Mouse (Mus musculus): ENCODE measurements around the gene Tulp3.

Gene Tulp3

DNA sequence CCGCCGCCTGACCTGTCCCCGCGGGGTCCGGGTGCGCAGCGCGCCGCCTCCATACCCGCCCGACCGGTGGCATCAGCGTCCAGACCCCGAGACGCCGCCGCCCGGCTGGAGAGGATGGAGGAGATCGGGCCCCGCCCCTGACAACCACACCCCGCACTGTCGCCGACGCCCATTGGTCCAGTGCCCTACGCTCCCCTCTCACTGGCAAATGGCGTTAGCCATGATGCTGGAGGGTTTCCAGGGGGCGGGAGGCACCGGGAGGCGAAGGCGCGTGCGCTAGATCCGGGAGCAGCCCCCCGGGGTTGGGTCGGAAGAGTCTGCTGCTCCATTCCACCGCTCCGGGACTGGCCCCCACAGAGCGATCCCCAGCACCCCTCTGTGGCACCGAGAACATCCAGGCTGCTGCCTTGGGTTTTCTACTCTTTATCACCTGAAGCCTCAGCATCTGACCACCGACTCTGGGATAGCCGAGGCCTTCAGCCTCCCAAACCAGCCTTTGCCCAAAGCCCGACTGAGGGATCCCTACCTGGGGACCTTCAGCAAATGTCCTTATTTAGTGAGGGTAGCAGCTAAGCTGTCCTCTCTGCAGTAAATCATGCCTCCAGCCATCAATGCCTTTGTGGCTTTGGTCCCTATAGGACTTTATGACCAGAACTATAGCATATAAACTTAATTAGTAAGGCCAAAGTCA lies at the start of gene Tulp3:
TSS of gene Tulp3 (minus strand) at position 126 of the 691 bp plus-strand sequence.
- CTCF ChIA-PET, result interaction anchor here in 3 of 4 experiments (0.6 to 1.3 kb wide), 3 partner anchors 8 to 49 kb away, joined by 3 to 5 read pairs (median 3); no protein-coding TSS in a partner anchor
- POLR2A ChIA-PET, result interaction anchor here in 3 of 4 experiments (0.6 to 2.2 kb wide), 19 partner anchors 9 to 155 kb away, joined by 3 to 14 read pairs (median 4); partner anchors contain the start of gene Itfg2 (in 1 of the 3)

DNA sequence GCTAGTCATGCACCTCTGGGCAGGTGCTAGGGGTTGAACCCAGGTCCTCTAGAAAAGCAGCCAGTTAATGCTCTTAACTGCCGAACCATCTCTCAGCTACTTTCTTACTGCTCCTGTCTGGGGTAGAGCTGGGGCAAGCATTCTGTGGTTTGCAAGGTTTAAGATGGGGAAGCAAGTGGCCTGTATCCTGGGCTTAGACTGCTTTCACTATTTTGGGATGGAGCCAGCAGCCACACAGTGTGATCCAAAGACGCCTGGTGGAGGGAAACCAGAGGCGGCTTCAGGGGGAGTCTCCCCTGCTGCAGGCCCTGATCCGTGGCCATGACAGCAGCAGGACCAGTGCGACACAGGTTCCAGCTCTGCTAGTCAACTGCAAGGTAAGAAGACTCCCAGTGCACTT lies 49.1 kb upstream of the Tulp3 start:
- ChIA-PET POLR2A (interaction anchor here in 3 of 4 experiments (0.5 to 2.1 kb wide), 5 partner anchors 10 to 204 kb away, joined by 3 to 7 read pairs (median 5); no protein-coding TSS in a partner anchor), CTCF (interaction anchor here in 1 of 4 experiments (1.1 kb wide), 1 partner anchor 98 kb away, joined by 17 read pairs; no protein-coding TSS in a partner anchor)

DNA sequence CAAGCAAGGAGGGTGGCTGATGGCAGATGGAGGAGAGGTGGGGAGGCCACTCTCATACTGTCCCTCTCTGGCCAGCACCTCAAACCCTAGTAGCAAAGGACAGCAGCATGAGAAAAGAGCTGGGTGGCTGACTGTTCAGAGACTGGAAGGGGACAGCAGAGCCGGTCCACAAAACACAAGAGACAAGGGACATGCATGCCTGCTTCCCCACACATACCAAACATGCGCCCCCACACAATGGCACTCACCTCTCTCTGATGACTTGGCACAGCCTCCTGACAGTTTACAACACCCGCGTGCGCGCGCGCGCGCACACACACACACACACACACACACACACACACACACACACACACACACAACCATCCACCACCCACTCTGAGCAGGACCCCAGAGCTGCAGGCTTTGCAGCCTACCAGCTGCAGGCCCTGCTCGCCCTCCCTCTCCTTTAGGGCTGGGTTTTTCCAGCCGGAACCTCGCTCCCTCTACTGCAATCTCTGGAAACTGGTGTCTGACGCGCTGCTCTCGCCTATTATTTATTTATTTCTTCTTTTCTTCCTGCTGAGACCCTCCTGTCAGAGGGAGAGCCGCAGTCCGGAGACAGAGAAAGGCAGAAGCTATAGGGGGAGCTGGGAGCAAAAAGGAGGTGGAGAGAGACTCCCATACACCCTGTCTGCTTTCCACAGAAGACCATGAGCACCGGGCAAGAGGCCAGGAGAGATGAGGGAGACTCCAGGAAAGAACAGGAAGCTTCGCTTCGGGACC lies 44.0 kb upstream of the Tulp3 start:
- ChIA-PET POLR2A (interaction anchor here in 3 of 4 experiments (0.6 to 1.6 kb wide), 10 partner anchors 11 to 254 kb away, joined by 3 to 6 read pairs (median 4); partner anchors contain the start of gene Itfg2 (in 1 of the 3)), CTCF (interaction anchor here in 3 of 4 experiments (0.5 to 2.4 kb wide), 6 partner anchors 11 to 622 kb away, joined by 3 to 11 read pairs (median 3); no protein-coding TSS in a partner anchor)

DNA sequence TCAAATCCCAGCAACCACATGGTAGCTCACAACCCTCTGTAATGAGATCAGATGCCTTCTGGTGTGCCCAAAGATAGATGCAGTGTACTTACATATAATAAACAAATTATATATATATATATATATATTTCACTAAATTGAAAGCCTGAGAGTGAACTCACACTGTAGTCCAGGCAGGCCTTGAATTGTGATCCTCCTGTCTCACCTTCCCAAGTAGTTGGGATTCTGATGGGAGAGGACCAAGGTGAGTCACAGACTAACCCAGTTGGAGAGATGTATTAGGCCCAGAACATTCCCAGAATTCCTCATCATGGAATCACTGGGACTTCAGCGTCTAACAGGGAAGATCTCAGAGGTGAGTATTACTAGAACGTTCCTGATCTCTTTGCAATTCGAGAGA lies 43.3 kb upstream of the Tulp3 start, which contains the start of gene Nrip2:
TSS of gene Nrip2 (plus strand) at position 301 of the 400 bp plus-strand sequence.
- CTCF ChIA-PET, result interaction anchor here in 2 of 4 experiments (1.2 to 2.4 kb wide), 3 partner anchors 12 to 198 kb away, joined by 3 to 11 read pairs (median 3); no protein-coding TSS in a partner anchor
- POLR2A ChIA-PET, result interaction anchor here in 1 of 4 experiments (1.3 to 1.4 kb wide), 2 partner anchors 12 to 26 kb away, joined by 4 to 5 read pairs; partner anchors contain the start of gene Itfg2

- ChIA-PET CTCF (interaction anchor here in 3 of 4 experiments (0.5 to 1.7 kb wide), 4 partner anchors 13 to 219 kb away, joined by 3 to 8 read pairs (median 5); no protein-coding TSS in a partner anchor), POLR2A (interaction anchor here in 2 of 4 experiments (0.5 to 1.2 kb wide), 3 partner anchors 8 to 231 kb away, joined by 3 read pairs; no protein-coding TSS in a partner anchor)
Measured at GRCm38 (mm10) chr6:128397574-128398261, 42.1 kb upstream of the Tulp3 start.

GRCm38 (mm10) chr6:128390683-128391082 lies 35.0 kb upstream of the Tulp3 start:
- POLR2A ChIA-PET, result no interaction called here
- CTCF ChIA-PET, result no interaction called here

DNA sequence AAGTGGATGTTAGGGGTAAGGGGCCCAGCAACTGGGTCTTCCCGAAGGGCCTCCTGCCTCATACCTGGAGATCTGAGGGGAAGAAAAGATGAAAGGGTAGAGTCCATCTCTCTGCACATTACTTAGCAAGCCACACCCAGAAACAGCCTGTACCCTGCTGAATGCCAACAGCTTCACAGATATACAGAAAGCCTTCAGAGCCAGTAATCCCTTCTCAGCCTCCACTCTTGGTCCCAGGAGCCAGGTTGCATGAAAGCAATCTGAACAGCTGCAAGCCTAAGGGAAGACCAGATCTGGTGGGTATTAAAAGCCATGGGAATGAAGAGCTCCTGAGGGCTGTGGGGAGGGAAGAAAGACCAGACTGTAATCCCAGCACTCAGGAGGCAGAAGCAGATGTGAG lies 33.5 kb upstream of the Tulp3 start:
- ChIA-PET POLR2A (interaction anchor here in 1 of 4 experiments (1.6 kb wide), 1 partner anchor 23 kb away, joined by 3 read pairs; no protein-coding TSS in a partner anchor), CTCF (interaction anchor here in 2 of 4 experiments (0.7 to 1.5 kb wide), 3 partner anchors 10 to 22 kb away, joined by 3 to 4 read pairs (median 3); no protein-coding TSS in a partner anchor)

DNA sequence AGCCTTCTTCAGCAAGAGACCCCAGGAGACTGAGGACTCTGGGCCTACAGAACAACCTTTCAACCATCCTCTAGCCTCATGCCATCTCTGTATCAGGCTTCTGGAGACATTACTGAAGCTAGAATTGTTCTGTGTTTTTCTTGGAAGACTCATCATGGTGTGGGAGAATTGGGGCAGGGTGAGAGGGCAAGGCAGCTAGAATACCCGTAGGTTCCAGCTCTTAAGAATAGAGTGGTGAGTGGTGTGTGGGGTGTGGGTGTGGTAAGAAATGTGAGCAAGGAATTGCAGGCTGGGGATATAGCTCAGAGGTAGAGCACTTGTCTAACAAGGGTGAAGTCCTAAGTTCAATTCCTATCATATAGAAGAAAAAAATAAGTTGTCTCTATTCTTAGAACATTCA lies 29.4 kb upstream of the Tulp3 start:
- CTCF ChIA-PET, result interaction anchor here in 2 of 4 experiments (1.0 to 2.0 kb wide), 3 partner anchors 26 to 94 kb away, joined by 3 to 5 read pairs (median 4); no protein-coding TSS in a partner anchor
- POLR2A ChIA-PET, result interaction anchor here in 1 of 4 experiments (1.0 to 1.4 kb wide), 2 partner anchors 22 to 26 kb away, joined by 3 read pairs; no protein-coding TSS in a partner anchor

DNA sequence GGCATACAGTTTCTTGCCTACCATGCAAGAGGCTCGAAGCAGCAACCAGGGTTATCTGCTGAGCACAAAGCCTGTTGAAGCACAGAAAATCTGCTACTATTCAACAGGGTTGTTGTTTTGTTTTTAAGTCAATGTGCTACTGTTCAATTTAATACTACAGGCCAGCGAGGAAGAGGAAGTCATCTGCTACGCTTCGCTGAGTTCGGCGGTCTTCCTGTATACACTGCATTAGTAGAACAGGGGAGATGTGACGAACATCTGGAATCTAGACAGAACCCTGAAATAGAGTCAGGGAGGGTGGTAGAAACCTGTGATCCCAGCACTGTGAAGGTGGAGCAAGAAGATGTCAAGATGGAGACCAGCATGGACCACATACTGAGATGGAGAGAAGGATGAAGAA lies 28.1 kb upstream of the Tulp3 start:
- CTCF ChIA-PET, result interaction anchor here in 3 of 4 experiments (0.6 to 1.3 kb wide), 3 partner anchors 83 to 278 kb away, joined by 3 read pairs; no protein-coding TSS in a partner anchor
- POLR2A ChIA-PET, result interaction anchor here in 1 of 4 experiments (0.6 to 1.3 kb wide), 3 partner anchors 14 to 107 kb away, joined by 3 to 6 read pairs (median 3); no protein-coding TSS in a partner anchor

DNA sequence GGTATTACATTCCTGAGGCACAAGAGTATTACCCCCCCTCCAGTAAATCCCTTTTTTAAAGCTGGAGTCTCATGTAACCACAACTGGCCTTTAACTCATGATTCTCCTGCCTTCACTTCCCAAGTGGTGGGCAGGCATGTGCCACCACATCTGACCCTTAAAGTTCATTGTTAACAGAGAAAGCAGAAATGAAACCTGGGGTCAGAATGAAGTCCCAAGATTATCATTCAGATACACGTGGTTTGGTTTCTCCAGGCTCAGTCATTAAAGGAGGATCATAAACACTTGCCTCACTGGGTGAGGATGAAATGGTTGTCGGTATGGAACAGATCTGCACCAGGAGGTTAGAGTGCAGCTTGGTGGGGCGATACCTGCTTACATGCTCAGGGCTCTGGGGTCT lies 25.6 kb upstream of the Tulp3 start:
- ChIA-PET POLR2A (interaction anchor here in 2 of 4 experiments (0.5 to 0.8 kb wide), 2 partner anchors 21 to 85 kb away, joined by 3 read pairs; no protein-coding TSS in a partner anchor), CTCF (interaction anchor here in 3 of 4 experiments (0.6 to 1.1 kb wide), 6 partner anchors 22 to 355 kb away, joined by 3 to 5 read pairs (median 3); no protein-coding TSS in a partner anchor)

GRCm38 (mm10) chr6:128380594-128381167 lies 25.0 kb upstream of the Tulp3 start:
- ChIA-PET CTCF (interaction anchor here in 2 of 4 experiments (0.8 to 1.1 kb wide), 3 partner anchors 30 to 355 kb away, joined by 3 read pairs; no protein-coding TSS in a partner anchor), POLR2A (interaction anchor here in 2 of 4 experiments (1.1 to 1.7 kb wide), 3 partner anchors 13 to 180 kb away, joined by 3 to 5 read pairs (median 4); no protein-coding TSS in a partner anchor)

DNA sequence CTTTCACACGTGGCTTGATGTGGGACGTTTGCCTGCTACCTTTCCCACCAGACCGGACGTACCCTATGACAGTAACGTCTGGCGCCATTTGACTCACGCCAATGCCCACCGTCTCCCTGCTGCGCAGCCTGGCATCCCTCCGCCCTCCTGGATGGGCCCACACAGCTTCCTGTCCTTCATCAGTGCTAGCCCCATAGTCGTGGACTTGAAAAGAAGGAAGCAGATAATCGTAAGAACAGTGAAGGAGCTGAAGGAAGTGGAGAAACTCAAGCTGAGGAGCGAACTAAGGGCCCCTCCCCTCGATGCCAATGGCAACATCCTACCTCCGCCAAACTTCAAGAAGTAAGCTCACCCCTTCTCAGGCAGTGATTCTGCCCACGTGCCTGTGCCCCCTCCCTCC lies 24.0 kb upstream of the Tulp3 start:
- POLR2A ChIA-PET, result interaction anchor here in 2 of 4 experiments (1.0 to 2.1 kb wide), 8 partner anchors 14 to 179 kb away, joined by 3 to 6 read pairs (median 4); no protein-coding TSS in a partner anchor
- CTCF ChIA-PET, result interaction anchor here in 2 of 4 experiments (0.8 to 1.6 kb wide), 5 partner anchors 31 to 100 kb away, joined by 3 to 5 read pairs (median 4); no protein-coding TSS in a partner anchor

- CTCF ChIA-PET, result interaction anchor here in 1 of 4 experiments (0.6 kb wide), 1 partner anchor 13 kb away, joined by 3 read pairs; no protein-coding TSS in a partner anchor
- POLR2A ChIA-PET, result interaction anchor here in 3 of 4 experiments (0.6 to 2.0 kb wide), 8 partner anchors 9 to 206 kb away, joined by 3 to 6 read pairs (median 3); no protein-coding TSS in a partner anchor
Measured at GRCm38 (mm10) chr6:128376371-128377085, 20.9 kb upstream of the Tulp3 start.

DNA sequence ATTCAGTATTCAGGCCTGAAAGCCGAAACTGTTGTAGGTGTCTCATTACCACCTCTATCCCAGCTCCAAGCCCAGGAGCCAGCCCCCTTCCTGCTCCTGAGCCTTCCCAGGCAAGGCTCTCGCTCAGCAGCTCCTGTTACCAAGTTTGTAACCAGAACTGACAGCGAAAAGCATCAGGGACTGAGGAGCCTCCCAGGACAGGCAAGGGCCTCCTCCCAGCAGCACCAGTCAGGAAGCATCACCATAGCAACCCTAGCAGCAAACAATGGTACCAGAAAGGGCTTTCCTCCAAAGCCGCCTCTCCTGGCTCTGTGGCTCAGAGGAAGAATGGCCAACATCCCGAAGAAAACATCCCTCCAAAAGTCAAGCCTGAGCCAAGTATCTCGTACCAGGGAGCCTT lies 19.5 kb upstream of the Tulp3 start, which contains the start of the genes Tex52 and Gm44596:
TSS of gene Tex52 (plus strand) at position 265 of the 400 bp plus-strand sequence.
TSS of gene Gm44596 (plus strand) at position 312 of the 400 bp plus-strand sequence.
- ChIA-PET POLR2A (interaction anchor here in 2 of 4 experiments (1.5 to 2.7 kb wide), 4 partner anchors 8 to 28 kb away, joined by 3 to 11 read pairs (median 6); no protein-coding TSS in a partner anchor), CTCF (interaction anchor here in 1 of 4 experiments (1.8 kb wide), 1 partner anchor 36 kb away, joined by 5 read pairs; no protein-coding TSS in a partner anchor)

DNA sequence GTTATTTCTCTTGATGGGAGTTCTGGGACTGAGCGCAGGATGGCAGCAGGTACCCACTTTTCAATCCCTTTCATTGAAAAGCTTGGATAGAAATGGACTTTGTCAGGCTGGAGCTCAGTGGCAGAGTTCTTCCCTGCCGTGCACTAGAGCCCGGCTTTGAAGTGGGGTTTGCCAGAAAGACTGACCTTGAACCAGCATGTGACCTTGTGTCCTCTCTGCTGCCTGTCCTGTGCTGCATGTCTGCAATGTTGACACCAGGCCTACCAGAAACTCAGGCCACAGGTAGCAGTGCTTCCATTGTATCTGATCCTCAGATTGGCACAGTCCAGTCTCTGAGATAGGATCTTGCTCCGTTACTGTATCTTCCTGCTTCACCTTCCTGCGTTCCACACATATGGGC lies 14.4 kb upstream of the Tulp3 start:
- POLR2A ChIA-PET, result interaction anchor here in 1 of 4 experiments (1.2 kb wide), 1 partner anchor 41 kb away, joined by 4 read pairs; no protein-coding TSS in a partner anchor
- CTCF ChIA-PET, result interaction anchor here in 2 of 4 experiments (0.6 to 1.7 kb wide), 4 partner anchors 17 to 100 kb away, joined by 3 to 7 read pairs (median 4); no protein-coding TSS in a partner anchor

Measured in embryonic stem cell, embryonic (primary cell).